Mouse (Mus musculus): Measurements from ENCODE around the gene Smpd3. TPM values are rescaled to one million over a fixed set of nuclear protein-coding genes. Genes with fewer than 3 reads are reported as not detected.

Gene Smpd3
- total RNA-seq (2015), result not detected in 2 replicates
- total RNA-seq (2017), result not detected in 2 replicates

DNA sequence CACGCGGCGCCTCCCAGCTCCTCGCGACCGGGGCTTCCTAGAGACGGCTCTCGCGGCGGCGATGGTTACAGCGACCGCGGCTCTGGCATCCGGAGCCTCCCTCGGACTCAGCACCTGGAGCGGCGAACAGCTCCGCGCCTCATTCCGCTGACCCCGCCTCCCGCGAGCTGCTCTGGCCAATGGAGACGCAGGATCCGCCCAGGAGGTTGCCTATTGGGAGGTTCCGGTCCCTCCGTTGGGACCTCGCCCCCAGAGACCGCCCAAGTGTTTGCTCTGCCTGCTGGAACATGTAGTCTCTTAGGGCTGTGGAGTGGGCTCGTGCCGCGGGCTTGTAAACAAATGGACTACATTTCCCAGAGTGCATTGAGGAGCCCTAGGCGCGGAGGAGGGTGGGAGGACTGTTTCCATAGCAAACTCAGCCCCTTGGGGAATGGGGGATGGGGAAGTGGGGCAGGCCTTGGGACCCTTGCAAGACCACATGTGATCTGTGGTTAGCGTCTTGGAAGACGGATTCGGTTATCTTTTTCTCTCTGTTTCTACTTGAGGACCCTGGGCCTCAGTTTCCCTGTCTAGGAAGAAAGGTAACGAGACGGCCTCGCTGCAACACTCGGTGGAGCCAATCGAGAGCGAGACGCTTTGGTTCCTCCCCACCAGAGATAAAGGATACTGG, at the start of gene Smpd3:
TSS of gene Smpd3 (minus strand) at position 137 of the 670 bp plus-strand sequence.
- ATAC-seq (replicated peaks; ENCODE audit: poor library complexity), result peak; percentile 97

DNA sequence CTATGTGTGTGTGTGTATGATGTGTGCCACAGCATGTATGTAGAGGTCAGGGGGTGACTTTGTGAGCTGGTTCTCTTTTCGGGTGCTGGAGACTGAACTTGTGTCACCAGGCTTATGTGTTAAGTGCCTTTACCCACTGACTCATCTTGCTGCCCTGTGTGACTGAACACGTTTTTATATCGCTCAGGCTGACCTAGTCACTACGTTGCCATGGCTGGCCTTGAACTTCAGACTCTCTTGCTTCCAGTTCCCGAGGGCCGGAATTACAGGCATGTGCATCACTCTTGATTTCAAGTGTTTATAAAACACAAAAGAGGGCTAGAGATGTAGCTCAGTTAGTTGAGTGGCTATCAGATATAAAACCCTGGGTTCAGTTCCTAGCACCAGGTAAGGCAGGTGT, 43.2 kb upstream of the Smpd3 start:
- ATAC-seq (replicated peaks; ENCODE audit: poor library complexity), result no peak

DNA sequence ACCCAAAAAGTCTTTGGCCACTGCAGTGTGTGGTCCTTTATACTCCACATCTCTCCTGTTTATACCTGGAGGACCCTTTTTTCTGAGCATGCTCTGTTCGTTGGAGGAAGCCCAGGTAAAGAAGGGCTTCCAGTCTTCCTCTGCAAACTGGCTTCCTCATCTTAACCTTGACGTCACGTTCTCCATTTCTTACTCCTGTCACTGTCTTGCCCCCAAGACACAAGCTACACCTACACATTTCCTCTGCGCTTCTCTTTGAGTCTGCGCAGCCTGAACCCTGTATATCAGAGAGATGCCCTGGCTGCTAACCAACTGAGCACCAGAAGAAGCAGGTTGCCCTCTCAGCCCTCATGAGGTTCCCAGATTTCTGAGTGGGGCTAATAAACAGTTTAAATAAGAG, 41.6 kb upstream of the Smpd3 start:
- no peak for ATAC-seq (replicated peaks; ENCODE audit: poor library complexity)

DNA sequence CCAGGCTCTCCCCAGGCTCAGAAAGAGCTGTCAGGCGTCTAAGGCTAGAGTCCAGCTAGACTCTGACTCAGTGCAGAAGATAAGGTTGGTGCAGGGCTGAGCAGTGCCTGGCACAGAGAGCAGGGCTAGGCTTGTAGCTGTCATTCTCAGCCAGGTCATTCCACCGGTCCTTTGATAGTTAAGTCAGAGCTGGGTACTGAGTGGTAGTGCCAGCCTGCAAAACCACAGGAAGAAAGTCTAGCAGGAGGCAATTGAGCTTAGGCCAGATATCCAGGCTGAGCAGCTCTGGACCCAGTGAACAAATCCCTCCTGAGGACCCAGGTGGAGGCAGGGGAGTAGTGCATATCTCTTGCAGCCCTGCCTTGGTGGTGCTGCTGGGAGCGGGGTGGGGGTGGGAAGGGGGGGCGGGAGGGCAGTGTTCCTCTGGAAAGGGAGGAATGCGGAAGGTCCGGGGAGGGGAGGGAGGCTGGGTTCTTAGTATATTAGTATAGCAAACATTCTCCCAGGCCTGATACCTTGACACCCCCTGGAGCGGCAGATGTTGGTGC, 40.8 kb upstream of the Smpd3 start:
- ATAC-seq (replicated peaks; ENCODE audit: poor library complexity), result no peak

DNA sequence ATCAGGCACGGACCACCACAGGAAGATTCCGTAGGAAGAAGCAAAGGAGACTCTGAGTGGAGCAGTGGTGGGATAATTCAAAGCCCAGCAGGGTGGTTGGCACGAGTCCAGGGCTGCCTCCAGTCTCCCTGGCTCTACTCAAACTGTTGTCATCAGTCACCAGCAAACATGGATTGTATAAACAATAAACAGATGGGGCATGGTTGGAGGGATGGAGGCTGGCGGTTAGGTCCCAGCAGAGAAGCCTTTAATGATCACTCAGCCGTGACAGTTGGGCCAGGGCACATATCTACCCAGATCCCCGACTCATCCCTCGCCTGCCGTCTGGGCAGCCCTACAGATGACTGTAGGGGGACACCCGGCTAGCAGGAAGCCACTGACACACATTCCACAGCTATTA, 39.1 kb upstream of the Smpd3 start:
- ATAC-seq (replicated peaks; ENCODE audit: poor library complexity), result no peak

DNA sequence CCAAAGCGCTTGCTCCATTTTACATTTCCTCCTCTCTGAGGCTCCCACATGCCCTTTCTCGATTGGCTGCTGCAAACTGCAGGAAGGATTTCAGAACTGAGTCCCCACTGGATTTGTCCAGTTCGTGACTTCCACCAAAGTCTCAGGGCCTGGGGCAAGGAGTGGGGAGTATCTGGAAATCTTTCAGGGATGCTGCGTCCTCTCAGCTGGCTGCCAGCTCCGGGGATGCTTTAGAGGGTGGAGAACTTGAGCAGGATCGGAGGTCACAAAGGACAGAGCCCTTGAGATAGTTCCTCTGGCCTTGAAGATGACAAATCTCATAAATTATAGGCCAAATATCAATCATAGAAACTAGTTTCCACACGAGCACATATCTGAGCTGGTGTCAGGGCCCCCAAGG, 38.2 kb upstream of the Smpd3 start:
- ATAC-seq (replicated peaks; ENCODE audit: poor library complexity), result no peak

DNA sequence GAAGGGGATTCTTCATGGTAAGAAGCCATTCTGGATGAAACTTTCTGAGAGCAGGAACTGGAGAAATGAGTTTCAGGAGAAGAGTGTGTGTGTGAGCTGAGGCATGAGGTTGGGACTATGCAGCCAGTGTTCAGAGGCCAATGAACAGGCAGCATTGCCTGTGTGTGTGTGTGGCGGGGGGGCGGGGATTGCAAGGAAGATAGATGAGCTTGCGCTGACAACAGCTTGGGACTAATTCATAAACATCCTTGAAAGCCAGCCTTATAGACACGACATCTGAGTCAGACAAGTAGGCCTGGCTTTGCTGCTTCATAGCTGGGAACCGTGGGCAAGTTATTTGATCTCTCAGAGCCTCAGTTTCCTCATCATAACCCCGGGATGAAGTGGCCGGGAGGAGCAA, 31.3 kb upstream of the Smpd3 start:
- no peak for ATAC-seq (replicated peaks; ENCODE audit: poor library complexity)

DNA sequence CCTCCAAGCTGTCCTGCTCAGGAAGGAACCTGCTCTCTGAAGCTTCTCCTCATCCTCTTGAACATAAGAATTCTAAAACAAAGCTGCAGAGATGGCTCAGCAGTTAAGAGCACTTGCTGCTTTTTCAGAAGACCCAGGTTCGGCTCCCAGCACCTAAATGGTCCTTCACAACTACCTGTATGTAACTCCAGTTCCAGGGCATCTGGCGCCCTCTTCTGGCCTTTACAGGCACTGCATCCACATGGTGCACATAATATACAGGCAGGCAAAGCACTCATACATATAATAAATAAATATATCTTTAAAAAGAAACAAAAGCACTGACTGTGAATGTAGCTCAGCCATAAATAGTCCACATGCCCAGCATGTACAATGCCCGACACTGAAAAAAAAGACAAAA, 30.7 kb upstream of the Smpd3 start:
- no peak for ATAC-seq (replicated peaks; ENCODE audit: poor library complexity)

DNA sequence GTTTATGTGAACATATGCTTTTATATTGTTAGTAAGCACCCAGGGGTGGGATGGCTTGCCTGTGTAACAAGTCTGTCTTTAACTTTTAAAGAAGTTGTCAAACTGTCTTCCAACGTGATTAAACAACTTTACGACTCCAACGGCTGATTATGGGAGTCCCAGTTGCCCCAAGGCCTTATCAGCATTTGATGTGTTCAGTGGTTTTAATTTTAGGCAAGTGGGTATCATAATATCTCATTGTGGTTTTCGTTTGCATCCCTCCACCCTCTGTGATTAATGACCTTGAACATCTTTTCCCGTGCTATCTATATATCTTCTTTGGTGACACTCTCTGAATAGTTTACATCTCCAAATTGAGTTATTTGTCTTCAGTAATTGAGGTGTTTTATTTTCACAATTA, 27.0 kb upstream of the Smpd3 start:
- ATAC-seq (replicated peaks; ENCODE audit: poor library complexity), result 0 out of 2 replicates have a peak, but pooled peaks have one; percentile 34

DNA sequence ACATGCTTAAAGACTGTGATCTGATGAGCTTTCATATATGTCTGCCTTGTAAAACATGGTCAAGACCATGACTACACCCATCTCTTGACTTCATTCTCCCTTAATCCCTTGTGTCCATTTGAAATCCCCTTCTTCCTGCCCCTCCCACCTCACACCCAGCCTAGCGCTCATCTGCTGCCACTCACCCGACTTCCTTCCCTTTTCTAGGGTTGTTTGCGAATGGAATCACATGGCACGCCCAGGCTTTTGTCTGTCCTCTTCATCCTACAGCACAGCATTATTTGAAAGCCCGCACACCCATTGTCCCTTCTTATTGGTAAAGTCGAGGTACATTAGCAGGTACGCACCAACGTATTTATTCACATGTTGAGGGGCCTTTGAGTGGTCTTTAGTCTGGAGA, 26.5 kb upstream of the Smpd3 start:
- ATAC-seq (replicated peaks; ENCODE audit: poor library complexity), result peak; percentile 58

DNA sequence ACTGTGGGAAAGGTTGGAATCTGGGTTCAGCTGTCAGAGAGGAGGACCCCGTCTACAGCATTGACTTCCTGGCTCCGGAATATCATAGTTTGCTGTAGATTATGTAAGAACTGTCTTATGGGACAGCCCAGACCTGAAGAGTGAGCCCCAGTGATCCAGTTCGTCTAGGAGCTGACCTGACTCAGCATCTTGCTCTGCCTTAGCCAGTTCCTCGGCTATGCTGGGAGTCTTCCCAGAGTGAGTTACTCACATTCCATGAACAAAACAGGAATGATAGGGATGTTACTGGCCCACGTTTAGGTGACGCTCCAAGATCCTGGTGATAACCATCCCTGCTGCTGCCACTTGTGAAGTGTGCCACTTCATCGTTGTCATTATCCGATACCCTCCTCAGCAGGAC, 25.5 kb upstream of the Smpd3 start:
- ATAC-seq (replicated peaks; ENCODE audit: poor library complexity), result no peak

DNA sequence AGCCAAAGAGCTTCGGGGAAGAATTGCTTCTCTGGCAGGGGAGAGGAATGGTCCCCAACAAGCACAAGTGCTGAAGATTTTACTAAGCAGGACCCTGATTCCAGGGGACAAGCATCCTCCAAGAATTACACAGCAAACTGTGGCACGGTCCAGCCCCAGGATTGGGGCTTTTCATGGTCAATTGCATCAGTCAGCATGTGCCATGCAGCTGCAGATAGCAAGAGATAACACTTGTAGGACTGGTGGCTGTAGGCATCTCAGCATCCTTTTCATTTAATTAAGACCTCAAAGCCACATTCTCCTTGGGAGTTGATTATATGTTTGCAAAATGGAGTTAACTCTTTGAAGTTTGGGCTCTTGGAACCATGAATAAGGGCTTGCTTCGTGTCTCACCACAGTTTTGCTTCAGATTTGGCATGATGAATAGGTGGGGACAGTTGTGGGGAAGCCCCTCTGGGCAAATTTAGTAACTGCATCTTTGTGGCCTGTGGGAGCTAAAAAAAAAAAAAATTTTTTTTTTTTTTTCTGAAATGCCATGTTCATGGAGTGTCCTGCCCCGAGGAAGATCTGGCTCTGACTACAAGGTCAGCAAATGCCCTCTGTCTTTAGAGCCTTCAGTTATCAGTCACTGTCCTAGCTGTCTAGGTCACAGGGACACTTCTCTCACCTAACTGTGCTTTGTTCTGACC, 22.0 kb upstream of the Smpd3 start:
- no peak for ATAC-seq (replicated peaks; ENCODE audit: poor library complexity)

DNA sequence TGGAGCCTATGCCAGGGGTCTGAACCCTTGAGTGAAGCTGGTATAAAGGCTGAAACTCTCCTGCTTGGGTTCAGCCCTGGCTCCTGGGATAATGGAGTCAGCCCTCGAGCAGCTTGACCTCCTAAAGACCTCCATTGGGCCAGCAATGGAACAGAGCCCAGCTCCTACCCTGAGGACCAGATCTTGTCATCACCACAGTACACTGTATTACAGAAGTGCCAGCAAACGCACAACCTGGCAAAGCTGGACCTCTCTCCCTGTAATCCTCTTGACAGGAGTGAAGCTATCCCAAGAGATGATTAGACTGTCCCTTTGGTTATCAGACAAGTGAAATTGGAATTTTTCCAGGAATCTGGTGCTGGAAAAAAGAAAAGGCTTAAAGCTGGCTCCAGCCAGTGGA, 13.3 kb upstream of the Smpd3 start:
- no peak for ATAC-seq (replicated peaks; ENCODE audit: poor library complexity)

DNA sequence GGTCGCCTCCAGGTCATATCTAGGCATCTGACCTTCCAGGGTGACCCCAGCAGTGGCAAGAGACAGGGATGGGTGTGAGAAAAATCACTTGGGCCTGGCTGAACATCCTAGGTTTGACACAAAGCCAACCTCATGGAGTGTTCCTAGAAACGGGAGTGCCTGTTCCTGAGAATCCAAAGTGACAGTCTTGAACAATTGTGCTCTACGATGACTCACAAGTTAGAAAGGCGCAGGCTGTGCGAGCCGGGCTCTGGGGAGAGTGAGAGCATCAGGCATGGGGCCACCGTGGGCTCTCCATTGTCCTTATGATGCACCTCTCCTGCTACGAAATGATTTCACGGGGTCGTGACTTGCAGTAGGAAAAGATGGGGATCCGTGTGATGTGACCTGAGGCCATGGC, 11.6 kb upstream of the Smpd3 start:
- no peak for ATAC-seq (replicated peaks; ENCODE audit: poor library complexity)

DNA sequence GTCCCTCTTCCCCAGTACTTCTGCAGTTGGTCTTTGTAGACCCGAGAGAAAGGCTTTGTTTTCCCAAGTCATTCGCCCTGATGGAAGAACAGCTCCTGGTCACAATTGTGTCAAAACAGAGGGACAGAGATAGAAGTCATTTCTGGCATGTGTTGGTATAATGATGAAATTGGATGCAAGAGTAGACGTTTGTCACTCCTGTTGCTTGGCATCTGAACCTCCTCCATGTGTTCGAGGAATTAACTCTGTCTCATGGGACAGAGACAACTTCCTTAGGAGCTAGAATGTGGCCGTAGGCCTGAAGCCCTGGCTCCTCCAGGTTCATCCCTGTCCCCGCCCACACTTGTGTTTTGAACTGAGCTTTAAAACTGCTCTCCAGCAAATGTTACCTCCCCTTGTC, 8.3 kb upstream of the Smpd3 start:
- no peak for ATAC-seq (replicated peaks; ENCODE audit: poor library complexity)

DNA sequence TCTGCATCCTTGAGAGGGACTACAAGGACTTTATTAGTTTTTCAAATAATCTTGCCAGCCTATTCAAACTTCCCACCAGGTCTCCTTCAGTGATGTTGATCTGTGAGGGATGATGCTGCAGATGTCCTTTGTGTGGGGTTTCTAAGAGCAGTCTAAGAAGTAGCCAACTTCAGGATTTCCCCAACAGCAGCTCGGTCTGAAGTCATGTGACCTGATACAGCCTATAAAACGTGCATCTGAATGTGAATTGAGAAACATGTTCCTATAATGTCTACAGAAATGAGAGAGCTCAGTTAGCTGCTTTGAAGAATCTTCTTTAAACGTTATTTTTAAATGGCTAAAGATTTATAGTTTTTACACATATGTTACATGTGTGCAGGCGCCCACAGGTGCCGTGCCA, 5.7 kb upstream of the Smpd3 start:
- ATAC-seq (replicated peaks; ENCODE audit: poor library complexity), result no peak

DNA sequence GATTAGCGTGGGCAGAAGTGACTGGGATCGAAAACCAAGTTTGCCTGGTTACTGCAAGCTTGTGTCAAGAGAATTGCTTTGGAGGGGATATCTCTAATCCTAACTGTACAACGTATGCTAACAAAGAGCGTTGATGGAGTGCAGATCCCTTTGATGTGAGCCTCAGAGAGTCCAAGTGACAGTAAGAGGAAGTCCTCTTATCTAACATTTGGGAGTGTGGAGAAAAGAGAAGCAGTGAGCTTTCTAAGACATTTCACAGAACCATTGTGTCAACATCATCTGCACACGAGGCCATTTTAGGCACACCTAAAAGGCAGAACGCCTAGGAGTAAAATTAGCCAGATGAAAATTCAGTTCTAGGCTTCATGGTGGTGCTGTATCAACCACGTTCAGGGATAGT, 5.0 kb upstream of the Smpd3 start:
- ATAC-seq (replicated peaks; ENCODE audit: poor library complexity), result no peak

DNA sequence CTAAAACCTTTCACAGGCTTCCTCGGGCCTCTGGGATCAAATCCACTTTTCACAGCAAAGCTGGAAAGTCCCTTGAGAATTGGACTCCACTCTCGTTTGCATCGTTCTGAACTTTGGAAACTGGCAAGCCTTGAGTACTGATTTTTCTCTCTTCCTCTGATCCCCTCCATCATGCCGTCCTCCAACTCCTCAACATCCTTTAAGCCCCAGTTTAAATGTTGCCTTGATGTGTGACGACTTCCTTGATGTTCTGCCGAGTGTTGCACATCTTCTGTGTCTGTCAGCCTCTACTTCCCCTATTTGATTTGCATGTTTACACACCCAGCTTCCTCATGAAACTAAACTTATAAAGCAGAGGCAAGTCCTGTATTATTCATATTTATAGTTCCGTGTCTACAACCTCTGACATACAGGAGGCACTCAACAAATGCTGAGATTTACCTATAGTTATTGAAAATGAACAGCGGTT, 987 bp upstream of the Smpd3 start:
- ATAC-seq (replicated peaks; ENCODE audit: poor library complexity), result peak; percentile 38

DNA sequence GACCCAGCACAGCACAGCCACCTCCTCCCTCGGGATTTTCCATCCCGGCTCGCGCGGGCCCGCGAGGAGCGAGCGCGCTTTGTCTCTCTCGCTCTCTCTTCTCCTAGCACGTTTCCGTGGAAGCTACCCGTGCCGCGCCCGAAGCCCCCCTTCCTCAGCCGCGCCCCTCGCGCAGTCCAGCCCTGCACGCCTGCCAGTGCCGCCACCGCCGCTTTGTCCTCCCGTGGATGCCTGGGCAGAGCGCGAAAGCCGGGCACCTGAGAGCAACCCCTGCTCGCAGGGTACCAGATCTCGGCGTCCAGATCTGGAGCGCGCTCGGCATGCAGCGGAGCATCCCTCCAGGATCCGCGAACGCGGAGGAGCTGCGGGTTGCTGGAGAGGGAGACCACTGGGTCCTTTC, 1.2 kb downstream of the Smpd3 start:
- no peak for ATAC-seq (replicated peaks; ENCODE audit: poor library complexity)

DNA sequence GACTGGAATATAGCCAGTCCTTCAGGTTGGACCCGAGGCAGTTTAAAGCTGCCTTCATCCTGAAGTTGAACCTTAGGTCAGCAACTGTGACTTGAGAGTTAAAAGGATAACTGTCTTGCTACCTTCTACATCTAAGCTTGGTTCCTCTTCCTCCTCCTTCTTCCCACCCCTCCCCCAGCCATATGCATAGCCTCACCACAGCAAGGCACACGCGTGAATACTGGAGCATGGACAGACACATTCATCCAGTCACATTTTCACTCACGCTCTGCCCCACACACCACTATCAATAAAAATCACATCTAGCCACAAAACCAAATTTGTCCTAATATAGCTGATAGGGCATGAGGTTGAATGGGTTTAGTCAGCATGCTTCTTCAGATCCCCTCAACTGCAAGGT, 1.8 kb downstream of the Smpd3 start:
- no peak for ATAC-seq (replicated peaks; ENCODE audit: poor library complexity)

DNA sequence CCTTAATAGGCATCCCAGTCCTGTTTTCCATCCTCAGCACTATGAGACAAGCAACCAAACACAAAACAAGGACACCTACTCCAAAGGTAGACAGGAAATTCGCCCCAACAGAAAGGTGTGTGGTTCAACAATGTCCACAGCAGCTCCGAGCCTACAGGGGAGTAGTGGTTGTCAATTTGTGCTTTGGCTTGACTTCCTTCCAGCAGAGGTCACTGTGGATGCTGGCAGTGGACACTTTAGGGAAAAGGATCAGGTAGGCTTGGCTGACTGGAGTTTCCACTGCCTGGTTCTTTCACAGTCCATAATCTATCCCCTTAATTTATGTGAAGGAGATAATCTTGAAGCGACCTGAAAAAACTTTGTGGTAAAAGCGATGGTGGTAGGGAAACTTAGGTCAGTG, 2.6 kb downstream of the Smpd3 start:
- no peak for ATAC-seq (replicated peaks; ENCODE audit: poor library complexity)

DNA sequence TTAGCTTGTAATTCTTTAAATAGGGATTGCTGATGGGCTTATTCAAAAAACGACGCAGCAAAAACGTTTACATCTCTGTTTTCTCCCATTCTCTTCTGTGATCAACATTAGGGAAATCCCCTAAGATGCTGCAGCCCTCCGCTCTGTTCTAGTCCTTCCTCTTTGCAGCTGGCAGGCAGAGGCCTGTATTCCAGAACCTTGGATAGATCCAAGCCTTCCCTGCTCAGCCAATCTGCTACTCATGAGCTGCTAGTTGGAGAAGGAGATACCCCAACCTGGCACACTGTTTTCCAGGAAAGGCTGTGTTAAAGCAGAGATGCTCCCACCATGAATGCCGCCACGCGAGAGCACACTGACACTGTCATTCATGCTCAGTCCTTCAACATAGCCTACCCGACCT, 4.4 kb downstream of the Smpd3 start:
- no peak for ATAC-seq (replicated peaks; ENCODE audit: poor library complexity)
